Mouse (Mus musculus): Measurements from ENCODE around the gene Telo2. TPM values are rescaled to one million over a fixed set of nuclear protein-coding genes. Genes with fewer than 3 reads are reported as not detected.

Gene Telo2
- polyA plus RNA-seq, 1 experiment from 2014 or later = 60.6 TPM

- Histone ChIP-seq H3K9me3 (replicated peaks) (no peaks in the 10 kb centered on the region), H3K27ac (peak overlapping the region; percentile 15; the same call in 1 of the 2 replicates), H3K4me1 (peaks cover 17% of the 10 kb centered on the region), H3K27me3 (ENCODE audit: low read depth, poor library complexity, severe bottlenecking) (no peaks in the 10 kb centered on the region), H3K4me3 (no peak overlapping the region), H3K36me3 (peaks cover 52% of the 10 kb centered on the region)
- no peak for DNase-seq (ENCODE audit: low spot score)
- WGBS = 92% methylated on average over 10 of the region's 10 CpGs
Measured at GRCm38 (mm10) chr17:25089158-25089557, 26.6 kb downstream of the Telo2 start.

DNA sequence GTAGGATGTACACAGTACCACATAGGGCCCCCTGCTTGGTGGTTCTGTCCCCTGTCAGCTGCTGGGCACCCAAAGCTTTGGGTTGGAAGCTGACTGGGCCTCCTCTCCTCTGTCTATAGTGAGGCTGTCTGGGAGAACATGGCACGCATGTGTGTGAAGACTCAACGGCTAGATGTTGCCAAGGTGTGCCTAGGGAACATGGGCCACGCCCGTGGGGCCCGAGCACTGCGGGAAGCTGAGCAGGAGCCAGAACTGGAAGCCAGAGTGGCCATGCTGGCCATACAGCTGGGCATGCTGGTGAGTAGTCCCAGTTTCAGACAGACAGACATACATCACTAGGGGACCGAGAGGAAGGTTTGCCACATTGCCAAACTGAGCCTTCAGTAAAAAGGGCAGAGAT lies 29.0 kb downstream of the Telo2 start:
- Histone ChIP-seq H3K27me3 (ENCODE audit: low read depth, poor library complexity, severe bottlenecking) (no peaks in the 10 kb centered on the region), H3K9me3 (replicated peaks) (no peaks in the 10 kb centered on the region), H3K27ac (peak overlapping the region; percentile 95), H3K4me3 (no peak overlapping the region), H3K36me3 (peaks cover 31% of the 10 kb centered on the region), H3K4me1 (peaks cover 40% of the 10 kb centered on the region)
- 91% methylated on average over 7 of the region's 7 CpGs for WGBS
- DNase-seq (ENCODE audit: low spot score) = no peak

DNA sequence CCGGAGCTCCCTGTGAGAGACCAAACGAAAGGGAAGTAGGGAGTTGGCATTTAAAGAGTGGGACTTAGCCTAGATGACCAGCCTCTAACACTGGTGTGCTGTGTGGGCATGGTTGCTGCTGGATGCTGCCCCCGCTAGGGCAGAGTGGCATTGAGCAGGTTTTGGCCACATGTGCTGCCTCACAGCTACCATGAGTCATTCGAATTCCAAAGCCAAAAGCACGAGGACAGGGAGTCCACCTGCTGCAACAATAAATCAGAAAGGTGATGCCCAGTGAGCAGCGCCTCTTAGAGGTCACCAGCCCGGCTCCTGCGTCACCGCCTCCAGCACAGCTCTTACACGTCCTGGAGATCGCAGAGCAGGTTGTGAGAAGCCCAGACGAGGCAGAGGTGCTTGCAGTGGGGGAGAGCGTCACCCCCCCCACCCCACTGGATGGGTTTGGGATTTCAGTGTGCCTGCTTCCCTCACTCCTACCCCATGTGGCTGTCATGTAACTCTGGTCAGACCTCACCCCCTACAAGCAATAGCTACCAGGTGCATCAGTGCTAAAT lies 30.9 kb downstream of the Telo2 start:
- peak overlapping the region; percentile 95 for H3K27ac ChIP-seq
- peaks cover 36% of the 10 kb centered on the region for H3K36me3 ChIP-seq
- WGBS = 76% methylated on average over 13 of the region's 13 CpGs
- H3K27me3 ChIP-seq (ENCODE audit: low read depth, poor library complexity, severe bottlenecking) = no peaks in the 10 kb centered on the region
- no peak overlapping the region for H3K4me3 ChIP-seq
- H3K9me3 ChIP-seq (replicated peaks) = no peaks in the 10 kb centered on the region
- H3K4me1 ChIP-seq = peaks cover 58% of the 10 kb centered on the region
- DNase-seq (ENCODE audit: low spot score) = peak; percentile 42

GRCm38 (mm10) chr17:25083444-25083931 lies 32.3 kb downstream of the Telo2 start, which contains the start of gene Tmem204:
Gene Tmem204, minus strand, starts transcription at chr17:25083591.
- Histone ChIP-seq H3K4me1 (peaks cover 68% of the 10 kb centered on the region), H3K9me3 (replicated peaks) (no peaks in the 10 kb centered on the region), H3K27ac (peak within 1 kb of the TSS; percentile 95), H3K36me3 (peaks cover 27% of the 10 kb centered on the region), H3K4me3 (peak within 1 kb of the TSS; percentile 26), H3K27me3 (ENCODE audit: low read depth, poor library complexity, severe bottlenecking) (no peaks in the 10 kb centered on the region)
- peak; percentile 88 for DNase-seq (ENCODE audit: low spot score)
- WGBS = 17% methylated on average over 7 of the region's 7 CpGs

DNA sequence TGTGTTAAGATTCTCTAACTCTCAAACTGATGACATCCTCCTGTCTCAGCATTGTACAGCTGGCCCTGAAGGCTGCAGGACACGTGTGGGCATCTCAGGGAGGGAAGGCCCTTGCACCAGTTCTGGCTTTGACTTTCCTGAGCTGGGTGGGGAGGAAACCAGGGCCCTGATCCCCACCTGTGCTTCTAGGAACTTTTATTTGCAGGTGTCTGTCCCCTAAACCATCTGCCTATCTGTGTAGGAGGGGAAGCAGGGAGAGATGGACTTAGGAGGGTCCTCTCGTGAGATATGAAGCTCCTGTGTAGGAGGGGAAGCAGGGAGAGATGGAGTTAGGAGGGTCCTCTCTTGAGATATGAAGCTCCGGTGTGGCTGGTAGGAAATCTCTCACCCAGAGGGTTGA lies 32.9 kb downstream of the Telo2 start:
- H3K9me3 ChIP-seq (replicated peaks) = no peaks in the 10 kb centered on the region
- H3K27me3 ChIP-seq (ENCODE audit: low read depth, poor library complexity, severe bottlenecking) = no peaks in the 10 kb centered on the region
- peak overlapping the region; percentile 95 for H3K27ac ChIP-seq
- 0 out of 2 replicates have a peak overlapping the region, but pooled peaks have one; percentile 26 for H3K4me3 ChIP-seq
- peaks cover 24% of the 10 kb centered on the region for H3K36me3 ChIP-seq
- 40% methylated on average over 3 of the region's 3 CpGs for WGBS
- H3K4me1 ChIP-seq = peaks cover 68% of the 10 kb centered on the region
- DNase-seq (ENCODE audit: low spot score) = no peak

- H3K4me1 ChIP-seq = peaks cover 68% of the 10 kb centered on the region
- H3K36me3 ChIP-seq = peaks cover 22% of the 10 kb centered on the region
- H3K4me3 ChIP-seq = no peak overlapping the region
- peak; percentile 35 for DNase-seq (ENCODE audit: low spot score)
- WGBS = 69% methylated on average over 14 of the region's 14 CpGs
- peak overlapping the region; percentile 95 for H3K27ac ChIP-seq
- no peaks in the 10 kb centered on the region for H3K27me3 ChIP-seq (ENCODE audit: low read depth, poor library complexity, severe bottlenecking)
- H3K9me3 ChIP-seq (replicated peaks) = no peaks in the 10 kb centered on the region
Measured at GRCm38 (mm10) chr17:25082081-25082847, 33.5 kb downstream of the Telo2 start.

DNA sequence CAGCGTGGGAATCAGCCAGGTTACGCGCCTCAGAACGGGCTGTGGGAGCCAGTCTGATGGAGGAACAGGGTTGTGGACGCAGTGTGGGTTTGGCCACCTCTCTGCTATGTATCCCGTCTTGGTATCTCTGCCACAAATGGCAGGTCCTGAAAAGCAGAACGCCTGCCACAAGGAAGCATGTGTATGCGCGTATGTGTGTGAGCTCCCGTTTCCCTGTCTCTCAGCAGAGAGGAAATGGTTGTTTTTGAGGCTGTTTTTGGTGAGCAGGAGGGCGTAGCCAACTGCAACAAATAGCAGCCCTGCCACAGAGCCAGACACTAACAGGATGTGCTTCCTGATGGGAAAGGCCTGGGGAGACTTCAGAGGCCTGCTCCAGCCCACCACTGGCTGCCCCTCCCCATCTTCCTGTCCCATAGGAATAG lies 34.8 kb downstream of the Telo2 start:
- Histone ChIP-seq H3K27me3 (ENCODE audit: low read depth, poor library complexity, severe bottlenecking) (no peaks in the 10 kb centered on the region), H3K36me3 (peaks cover 21% of the 10 kb centered on the region), H3K4me3 (peak overlapping the region; percentile 35), H3K27ac (peak overlapping the region; percentile 95), H3K9me3 (replicated peaks) (no peaks in the 10 kb centered on the region), H3K4me1 (peaks cover 68% of the 10 kb centered on the region)
- 80% methylated on average over 11 of the region's 11 CpGs for WGBS
- DNase-seq (ENCODE audit: low spot score) = no peak

GRCm38 (mm10) chr17:25080210-25080609 lies 35.6 kb downstream of the Telo2 start:
- whole genome bisulfite sequencing = 90% methylated on average over 13 of the region's 13 CpGs
- no peak for DNase-seq (ENCODE audit: low spot score)
- Histone ChIP-seq H3K36me3 (peaks cover 18% of the 10 kb centered on the region), H3K4me3 (peak overlapping the region; percentile 35), H3K27ac (peak overlapping the region; percentile 95), H3K9me3 (replicated peaks) (no peaks in the 10 kb centered on the region), H3K27me3 (ENCODE audit: low read depth, poor library complexity, severe bottlenecking) (no peaks in the 10 kb centered on the region), H3K4me1 (peaks cover 61% of the 10 kb centered on the region)

DNA sequence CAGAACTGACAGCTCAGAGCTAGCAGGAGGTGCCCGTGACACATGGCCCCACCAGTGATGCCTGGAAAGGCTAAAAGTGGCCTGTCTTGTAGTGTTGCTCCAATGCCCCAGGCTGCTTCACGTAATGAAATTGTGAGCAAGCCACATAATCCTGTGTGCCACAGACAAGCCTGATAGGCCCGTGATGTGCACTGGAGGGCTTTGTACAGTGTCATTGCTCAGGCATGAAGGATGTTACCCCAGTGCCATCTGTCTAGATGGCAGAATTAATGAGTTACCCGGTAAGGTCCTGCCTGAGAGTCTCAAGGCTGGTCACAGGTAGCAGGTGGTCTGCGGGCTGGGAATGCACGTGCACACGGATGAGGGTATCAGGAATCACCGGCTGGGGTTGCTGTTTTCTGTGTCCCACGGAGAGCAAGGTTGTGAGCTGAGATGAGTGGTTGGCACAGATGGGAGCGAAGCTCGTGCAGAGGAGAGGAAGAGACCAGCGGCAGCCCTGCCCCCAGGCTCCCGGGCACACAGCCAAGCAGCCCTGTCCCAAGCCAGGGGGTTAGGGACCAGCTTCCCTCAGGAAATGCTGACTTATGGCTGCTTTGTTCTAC lies 37.9 kb downstream of the Telo2 start:
- WGBS = 89% methylated on average over 13 of the region's 13 CpGs
- Histone ChIP-seq H3K27ac (no peak overlapping the region), H3K4me1 (peaks cover 39% of the 10 kb centered on the region), H3K27me3 (ENCODE audit: low read depth, poor library complexity, severe bottlenecking) (no peaks in the 10 kb centered on the region), H3K4me3 (peak overlapping the region; percentile 13; the same call in 1 of the 2 replicates), H3K9me3 (replicated peaks) (no peaks in the 10 kb centered on the region), H3K36me3 (peaks cover 18% of the 10 kb centered on the region)
- no peak for DNase-seq (ENCODE audit: low spot score)

- no peaks in the 10 kb centered on the region for H3K9me3 ChIP-seq (replicated peaks)
- peaks cover 18% of the 10 kb centered on the region for H3K36me3 ChIP-seq
- H3K27me3 ChIP-seq (ENCODE audit: low read depth, poor library complexity, severe bottlenecking) = no peaks in the 10 kb centered on the region
- 90% methylated on average over 4 of the region's 4 CpGs for WGBS
- no peak overlapping the region for H3K4me3 ChIP-seq
- no peak for DNase-seq (ENCODE audit: low spot score)
- peaks cover 29% of the 10 kb centered on the region for H3K4me1 ChIP-seq
- H3K27ac ChIP-seq = no peak overlapping the region
Measured at GRCm38 (mm10) chr17:25076906-25077305, 38.9 kb downstream of the Telo2 start.

GRCm38 (mm10) chr17:25068690-25069089 lies 47.1 kb downstream of the Telo2 start:
- no peak for DNase-seq (ENCODE audit: low spot score)
- Histone ChIP-seq H3K4me1 (no peaks in the 10 kb centered on the region), H3K27ac (no peak overlapping the region), H3K36me3 (peaks cover 27% of the 10 kb centered on the region), H3K27me3 (ENCODE audit: low read depth, poor library complexity, severe bottlenecking) (no peaks in the 10 kb centered on the region), H3K9me3 (replicated peaks) (no peaks in the 10 kb centered on the region), H3K4me3 (no peak overlapping the region)
- WGBS = 67% methylated on average over 2 of the region's 2 CpGs

DNA sequence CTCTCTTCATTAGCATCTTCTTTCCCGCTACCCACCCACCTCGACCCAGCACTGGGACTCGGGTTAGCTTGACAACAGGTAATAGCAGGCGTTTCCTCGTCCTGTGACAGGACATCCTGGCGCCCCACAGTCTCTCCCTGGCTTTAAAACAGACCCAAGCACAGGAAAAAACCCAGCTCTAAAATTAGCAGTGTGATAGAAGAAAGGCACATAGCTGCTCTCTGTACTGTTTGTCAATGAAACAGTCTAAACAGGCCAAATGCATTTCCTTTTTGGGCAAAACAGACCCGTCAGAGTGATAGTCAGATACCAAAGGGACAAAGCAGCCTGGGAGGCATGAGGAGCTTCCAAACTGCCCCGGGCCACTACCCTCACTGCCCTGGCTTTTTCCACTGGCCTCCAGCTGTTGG lies 48.3 kb downstream of the Telo2 start:
- no peak for DNase-seq (ENCODE audit: low spot score)
- Histone ChIP-seq H3K36me3 (peaks cover 35% of the 10 kb centered on the region), H3K4me1 (no peaks in the 10 kb centered on the region), H3K4me3 (no peak overlapping the region), H3K27me3 (ENCODE audit: low read depth, poor library complexity, severe bottlenecking) (no peaks in the 10 kb centered on the region), H3K9me3 (replicated peaks) (no peaks in the 10 kb centered on the region), H3K27ac (no peak overlapping the region)
- WGBS = 71% methylated on average over 8 of the region's 8 CpGs

GRCm38 (mm10) chr17:25066595-25066994 lies 49.2 kb downstream of the Telo2 start:
- Histone ChIP-seq H3K4me3 (no peak overlapping the region), H3K27ac (no peak overlapping the region), H3K36me3 (peaks cover 43% of the 10 kb centered on the region), H3K27me3 (ENCODE audit: low read depth, poor library complexity, severe bottlenecking) (no peaks in the 10 kb centered on the region), H3K9me3 (replicated peaks) (no peaks in the 10 kb centered on the region), H3K4me1 (no peaks in the 10 kb centered on the region)
- 94% methylated on average over 7 of the region's 7 CpGs for WGBS
- DNase-seq (ENCODE audit: low spot score) = no peak

Measured in limb, embryonic 10.5 days (tissue).